Mouse (Mus musculus) heart, embryonic 14.5 days (tissue): ENCODE data around the gene Fto. TPM values are rescaled to one million over a fixed set of nuclear protein-coding genes. Genes with fewer than 3 reads are reported as not detected.

Experiments used
- ATAC-seq: fragments of 200-750 bp; cut with Nextera tagmentation; 2 replicates; pipeline ENCODE4 v1.8.0; 2017; ENCODE audit warnings: low read depth, moderate TSS enrichment; ENCODE audit not compliant: insufficient number of reproducible peaks, insufficient read depth, low FRiP score
- H3K27ac ChIP-seq, 2 experiments: fragments of 200-500 bp in 1 of 2; fragments of 300-500 bp in 1 of 2; sonication (generic) in 1 of 2; replicated peaks in 1 of 2; 2 replicates each; pipeline ENCODE4 v1.5.1; 2012 to 2014; ENCODE audit warnings: low read depth in 2 of 2, low read length in 2 of 2, control low read depth in 1 of 2, mild to moderate bottlenecking in 1 of 2, mixed read lengths in 1 of 2; ENCODE audit not compliant: control insufficient read depth in 1 of 2, insufficient read depth in 1 of 2
- H3K27me3 ChIP-seq: fragments of 300-500 bp; sonication (generic); 2 replicates; pipeline ENCODE4 v1.6.1; 2014; ENCODE audit warnings: mild to moderate bottlenecking, low read length, control low read depth; ENCODE audit not compliant: control insufficient read depth, insufficient read depth
- H3K36me3 ChIP-seq: fragments of 300-500 bp; sonication (generic); 2 replicates; pipeline ENCODE4 v1.6.1; 2014; ENCODE audit warnings: mild to moderate bottlenecking, control low read depth, low read length, mixed read lengths; ENCODE audit not compliant: control insufficient read depth, insufficient read depth
- H3K4me1 ChIP-seq, 2 experiments: fragments of 200-500 bp in 1 of 2; fragments of 300-500 bp in 1 of 2; sonication (generic) in 1 of 2; 2 replicates each; pipeline ENCODE4 v1.6.1; 2012 to 2014; ENCODE audit warnings: low read length in 2 of 2, control low read depth in 1 of 2, mixed read lengths in 1 of 2; ENCODE audit not compliant: control insufficient read depth in 2 of 2, insufficient read depth in 2 of 2
- H3K4me2 ChIP-seq: fragments of 300-500 bp; sonication (generic); 2 replicates; pipeline ENCODE4 v1.6.1; 2014; ENCODE audit warnings: mild to moderate bottlenecking, low read length
- H3K4me3 ChIP-seq, 2 experiments: fragments of 200-500 bp in 1 of 2; fragments of 300-500 bp in 1 of 2; sonication (generic) in 1 of 2; 2 replicates each; pipeline ENCODE4 v1.5.1; 2012 to 2014; ENCODE audit warnings: low read length in 2 of 2, mild to moderate bottlenecking in 2 of 2, control low read depth in 1 of 2, low read depth in 1 of 2, moderate library complexity in 1 of 2; ENCODE audit not compliant: control insufficient read depth in 1 of 2, insufficient read depth in 1 of 2
- H3K9ac ChIP-seq: fragments of 300-500 bp; sonication (generic); 2 replicates; pipeline ENCODE4 v1.6.1; 2014; ENCODE audit warnings: mild to moderate bottlenecking, low read length
- H3K9me3 ChIP-seq: fragments of 300-500 bp; sonication (generic); 2 replicates; pipeline ENCODE4 v1.6.1; 2016; ENCODE audit warnings: low read length, control low read depth; ENCODE audit not compliant: control insufficient read depth
- WGBS: fragments of 180-500 bp; shearing (Covaris S2); extraction: QIAGEN DNeasy Blood & Tissue Kit; methylation state at CpG from one replicate; pipeline ENCODE4 v1.1.7; 2014; 5-methylcytosine and 5-hydroxymethylcytosine counted together
- polyA plus RNA-seq: library from polyadenylated mRNA; unstranded; fragments of >200 nt; fragmentation: Nextera tagmentation; extraction: Ambion mirVana; gene quantifications from 2 replicates; pipeline ENCODE4 v1.2.1, GENCODE M21; 2014

Gene Fto
- polyA plus RNA-seq, 1 experiment from 2014 or later: 71.5 TPM

- Histone ChIP-seq H3K9me3 (no peaks in the 10 kb centered on the region), H3K27ac (peak overlapping the region in 1 of 2 experiments; percentile 31; a peak in 2 of 4 replicates), H3K27me3 (no peaks in the 10 kb centered on the region; the same call in 1 of the 2 replicates), H3K4me3 (no peak overlapping the region), H3K9ac (0 out of 2 replicates have a peak overlapping the region, but pooled peaks have one; percentile 56), H3K36me3 (no peaks in the 10 kb centered on the region), H3K4me2 (peak overlapping the region; percentile 66), H3K4me1 (peaks cover 34 to 47% of the 10 kb centered on the region in 2 experiments)
- no peak for ATAC-seq
- WGBS: 25% methylated on average over 6 of the region's 6 CpGs
Measured at GRCm38 (mm10) chr8:91711981-91712598, 398.8 kb downstream of the Fto start.

- H3K9ac ChIP-seq: peak overlapping the region; percentile 56
- WGBS: 7% methylated on average over 31 of the region's 31 CpGs
- no peaks in the 10 kb centered on the region for H3K9me3 ChIP-seq
- H3K4me3 ChIP-seq: peak overlapping the region; percentile 27 to 28
- peaks cover 34 to 47% of the 10 kb centered on the region in 2 experiments for H3K4me1 ChIP-seq
- H3K4me2 ChIP-seq: peak overlapping the region; percentile 66
- no peaks in the 10 kb centered on the region for H3K36me3 ChIP-seq
- no peaks in the 10 kb centered on the region; the same call in 1 of the 2 replicates for H3K27me3 ChIP-seq
- no peak for ATAC-seq
- peak overlapping the region; percentile 42 to 53 for H3K27ac ChIP-seq
Measured at GRCm38 (mm10) chr8:91712731-91713569, 399.6 kb downstream of the Fto start.

GRCm38 (mm10) chr8:91713677-91714312 lies 400.5 kb downstream of the Fto start:
- ATAC-seq: no peak
- peaks cover 34 to 47% of the 10 kb centered on the region in 2 experiments for H3K4me1 ChIP-seq

GRCm38 (mm10) chr8:91714733-91715132 lies 401.4 kb downstream of the Fto start:
- no peaks in the 10 kb centered on the region for H3K36me3 ChIP-seq
- H3K27ac ChIP-seq: peak overlapping the region in 1 of 2 experiments; percentile 52; a peak in 3 of 4 replicates
- H3K9ac ChIP-seq: no peak overlapping the region
- H3K27me3 ChIP-seq: no peaks in the 10 kb centered on the region; the same call in 1 of the 2 replicates
- no peak for ATAC-seq
- no peak overlapping the region for H3K4me2 ChIP-seq
- H3K9me3 ChIP-seq: no peaks in the 10 kb centered on the region
- 60% methylated on average over 7 of the region's 7 CpGs for WGBS
- no peak overlapping the region for H3K4me3 ChIP-seq
- peaks cover 34 to 47% of the 10 kb centered on the region in 2 experiments for H3K4me1 ChIP-seq

More at GRCm38 (mm10) chr8:91713677-91714312, 400.5 kb downstream of the Fto start:
- peak overlapping the region; percentile 66 for H3K4me2 ChIP-seq
- H3K4me3 ChIP-seq: peak overlapping the region; percentile 27 to 28; a peak in 3 of 4 replicates
- peak overlapping the region; percentile 56 for H3K9ac ChIP-seq
- no peaks in the 10 kb centered on the region; the same call in 1 of the 2 replicates for H3K27me3 ChIP-seq
- WGBS: 21% methylated on average over 12 of the region's 12 CpGs
- H3K36me3 ChIP-seq: no peaks in the 10 kb centered on the region
- peak overlapping the region; percentile 15 to 34; a peak in 2 of 4 replicates for H3K27ac ChIP-seq
- H3K9me3 ChIP-seq: no peaks in the 10 kb centered on the region

- no peak overlapping the region for H3K4me3 ChIP-seq
- peaks cover 31 to 47% of the 10 kb centered on the region in 2 experiments for H3K4me1 ChIP-seq
- 20% methylated on average over 8 of the region's 8 CpGs for WGBS
- no peaks in the 10 kb centered on the region; the same call in 1 of the 2 replicates for H3K27me3 ChIP-seq
- H3K9ac ChIP-seq: no peak overlapping the region; the same call in 1 of the 2 replicates
- H3K36me3 ChIP-seq: no peaks in the 10 kb centered on the region
- peak overlapping the region; percentile 73 to 81 for H3K27ac ChIP-seq
- peak overlapping the region; percentile 32 for H3K4me2 ChIP-seq
- ATAC-seq: no peak; the same call in 1 of the 2 replicates
- H3K9me3 ChIP-seq: no peaks in the 10 kb centered on the region
Measured at GRCm38 (mm10) chr8:91715387-91716085, 402.2 kb downstream of the Fto start.
